Mouse (Mus musculus) 3T3-L1 (cell line): ENCODE measurements at regions not wholly inside any gene's neighbourhood (a gene's known extent, or its start where the extent isn't known, plus 50 kb on each side); places are given as distances from the start of the nearest gene placed in this dataset.

Source experiments
- DNase-seq: peaks from one replicate; pipeline ENCODE4 v3.0.0-alpha.2; 2015; ENCODE audit warnings: low read depth, low spot score

GRCm38 (mm10) chr12:35640911-35641345 is 106.1 kb upstream of the Ahr start:
- DNase-seq, result no peak

GRCm38 (mm10) chr12:35623484-35623883 is 88.6 kb upstream of the Ahr start:
- DNase-seq, result no peak

GRCm38 (mm10) chr12:35614885-35615284 is 80.0 kb upstream of the Ahr start:
- no peak for DNase-seq

GRCm38 (mm10) chr12:35607652-35608051 is 72.8 kb upstream of the Ahr start:
- peak; percentile 10 for DNase-seq

GRCm38 (mm10) chr12:35603742-35604141 is 68.9 kb upstream of the Ahr start:
- no peak for DNase-seq

- DNase-seq, result no peak
These were observed 67.8 kb upstream of the Ahr start for GRCm38 (mm10) chr12:35602589-35602988.

- no peak for DNase-seq
These were observed 63.5 kb upstream of the Ahr start for GRCm38 (mm10) chr12:35598298-35598697.

GRCm38 (mm10) chr12:35592866-35593265 is 58.0 kb upstream of the Ahr start:
- DNase-seq, result no peak
